Mouse (Mus musculus) embryonic facial prominence, embryonic 12.5 days (tissue): ENCODE measurements around the gene Gpr156. TPM values are rescaled to one million over a fixed set of nuclear protein-coding genes. Genes with fewer than 3 reads are reported as not detected.

ENCODE experiments used
- ATAC-seq: fragments of 200-750 bp; cut with Nextera tagmentation; 2 replicates; pipeline ENCODE4 v1.8.0; 2017; ENCODE audit not compliant: insufficient number of reproducible peaks, insufficient read depth, low FRiP score, low TSS enrichment
- H3K27ac ChIP-seq: fragments of 300-500 bp; sonication (generic); 2 replicates; pipeline ENCODE4 v1.5.1; 2016; ENCODE audit warnings: mild to moderate bottlenecking
- H3K27me3 ChIP-seq: fragments of 300-500 bp; sonication (generic); 2 replicates; pipeline ENCODE4 v1.6.1; 2016; ENCODE audit warnings: mild to moderate bottlenecking, moderate library complexity
- H3K36me3 ChIP-seq: fragments of 300-500 bp; sonication (generic); 2 replicates; pipeline ENCODE4 v1.6.1; 2016; ENCODE audit warnings: mild to moderate bottlenecking
- H3K4me1 ChIP-seq: fragments of 300-500 bp; sonication (generic); 2 replicates; pipeline ENCODE4 v1.6.1; 2016
- H3K4me2 ChIP-seq: fragments of 300-500 bp; sonication (generic); replicated peaks from 2 replicates; pipeline ENCODE4 v1.6.1; 2016; ENCODE audit warnings: mild to moderate bottlenecking, moderate library complexity
- H3K4me3 ChIP-seq: fragments of 300-500 bp; sonication (generic); 2 replicates; pipeline ENCODE4 v1.5.1; 2016; ENCODE audit warnings: mild to moderate bottlenecking
- H3K9ac ChIP-seq: fragments of 300-500 bp; sonication (generic); 2 replicates; pipeline ENCODE4 v1.6.1; 2016; ENCODE audit warnings: mild to moderate bottlenecking, moderate library complexity
- H3K9me3 ChIP-seq: fragments of 300-500 bp; sonication (generic); 2 replicates; pipeline ENCODE4 v1.6.1; 2016; ENCODE audit warnings: mild to moderate bottlenecking, moderate library complexity
- WGBS: fragments of 180-500 bp; shearing (Covaris S2); methylation state at CpG from one replicate; pipeline ENCODE4 v1.1.7; 2016; 5-methylcytosine and 5-hydroxymethylcytosine counted together
- polyA plus RNA-seq: library from polyadenylated mRNA; unstranded; fragments of >200 nt; fragmentation: Nextera tagmentation; extraction: Ambion mirVana; gene quantifications from 2 replicates; pipeline ENCODE4 v1.2.1, GENCODE M21; 2016

Gene Gpr156
- polyA plus RNA-seq, 1 experiment from 2014 or later, result 1.5 TPM

DNA sequence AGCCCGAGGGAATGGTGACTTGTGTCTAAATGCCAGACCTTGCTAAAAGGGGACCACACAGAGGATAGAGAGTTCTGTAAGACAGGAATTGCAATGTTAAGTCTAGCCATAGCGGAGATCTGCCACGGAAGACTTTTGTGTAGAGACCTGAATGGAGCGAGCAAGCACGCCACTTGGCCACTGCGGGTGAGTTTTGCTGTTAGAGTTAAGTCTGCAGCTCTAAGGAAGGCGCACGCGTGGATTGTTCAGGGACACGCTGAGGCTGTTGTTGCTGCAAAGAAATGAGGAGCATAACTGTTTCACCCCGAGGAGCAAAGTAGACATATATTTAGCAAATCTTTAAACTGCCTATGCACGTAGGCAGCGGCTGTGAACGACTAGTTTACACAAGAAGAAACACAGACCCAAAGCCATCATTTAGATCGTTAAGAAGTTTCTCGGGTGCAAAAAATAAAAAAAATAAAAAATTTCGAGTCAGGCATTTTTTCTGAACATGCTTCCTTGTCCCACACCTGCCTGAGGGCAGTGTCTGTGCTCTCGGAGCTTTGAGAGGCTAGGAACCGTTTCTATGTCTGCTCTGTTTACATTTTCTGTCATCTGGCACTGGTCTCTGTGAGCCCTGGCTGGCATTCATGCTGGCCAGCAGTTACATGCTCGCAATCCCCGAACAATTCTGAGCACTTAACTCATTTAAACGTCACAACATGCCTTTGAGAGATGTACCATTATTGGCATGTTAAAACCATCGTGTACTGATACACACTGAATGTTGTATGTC lies 131.7 kb downstream of the Gpr156 start:
- Histone ChIP-seq H3K9me3 (no peaks in the 10 kb centered on the region), H3K4me3 (no peak overlapping the region), H3K4me1 (0 out of 2 replicates have a peak, but pooled peaks cover 5% of the 10 kb centered on the region), H3K36me3 (no peaks in the 10 kb centered on the region), H3K27ac (no peak overlapping the region; the same call in 1 of the 2 replicates), H3K9ac (no peak overlapping the region), H3K27me3 (no peaks in the 10 kb centered on the region), H3K4me2 (0 out of 2 replicates have a peak overlapping the region, but pooled peaks have one; percentile 5)
- 56% methylated on average over 23 of the region's 23 CpGs for whole genome bisulfite sequencing
- no peak for ATAC-seq

Other genes starting within 250 kb of the Gpr156 start
- 512 and 537 TPM in 2 replicates for gene Fstl1, start 139.6 kb upstream of the Gpr156 start, polyA plus RNA-seq
- gene Gm36028, start 55.4 kb upstream of the Gpr156 start, polyA plus RNA-seq, result 0.24 and 0.28 TPM in 2 replicates
- gene Lrrc58, start 48.1 kb upstream of the Gpr156 start, polyA plus RNA-seq, result 62.2 and 65.7 TPM in 2 replicates
- gene Gsk3b, start 172.5 kb downstream of the Gpr156 start, polyA plus RNA-seq, result 81.9 and 82.6 TPM in 2 replicates